Mouse (Mus musculus) kidney, adult 2 months (tissue): ENCODE results near the gene Rnaseh2b.

Experiments
- CTCF ChIP-seq: fragments of 200-500 bp; conservative IDR thresholded peaks from 2 replicates; pipeline ENCODE4 v1.5.1; 2011; ENCODE audit warnings: low read depth, mild to moderate bottlenecking, control low read depth, low read length, moderate library complexity, mixed read lengths; ENCODE audit not compliant: insufficient read depth, insufficient read length
- POLR2A ChIP-seq: fragments of 200-500 bp; IDR thresholded peaks from one replicate; pipeline ENCODE4 v1.6.1; 2011; ENCODE audit warnings: low read depth, low read length, control low read depth

DNA sequence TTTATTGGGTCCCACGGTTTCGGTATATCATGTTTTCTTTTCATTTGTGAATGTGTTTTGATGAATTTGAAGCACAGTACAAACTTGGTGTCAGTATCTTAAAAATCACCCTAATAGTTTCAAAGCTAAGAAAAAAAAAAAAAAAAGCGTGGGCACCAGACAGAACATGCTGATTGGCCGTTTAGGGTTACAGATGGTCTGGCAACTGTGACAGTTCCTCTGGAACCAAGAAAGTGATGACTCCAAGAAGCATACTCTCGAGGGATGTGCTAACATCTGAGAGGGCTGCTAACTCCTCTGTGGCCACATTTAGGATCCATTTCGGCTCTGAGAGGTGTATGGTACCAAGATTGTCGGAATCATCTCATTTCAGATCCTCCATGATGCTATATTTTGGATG is 62.8 kb downstream of the Rnaseh2b start:
- TF ChIP-seq POLR2A (no peak), CTCF (no peak)
